ENCODE assay signal across 15 mouse cellular contexts in the genomic region with DNA sequence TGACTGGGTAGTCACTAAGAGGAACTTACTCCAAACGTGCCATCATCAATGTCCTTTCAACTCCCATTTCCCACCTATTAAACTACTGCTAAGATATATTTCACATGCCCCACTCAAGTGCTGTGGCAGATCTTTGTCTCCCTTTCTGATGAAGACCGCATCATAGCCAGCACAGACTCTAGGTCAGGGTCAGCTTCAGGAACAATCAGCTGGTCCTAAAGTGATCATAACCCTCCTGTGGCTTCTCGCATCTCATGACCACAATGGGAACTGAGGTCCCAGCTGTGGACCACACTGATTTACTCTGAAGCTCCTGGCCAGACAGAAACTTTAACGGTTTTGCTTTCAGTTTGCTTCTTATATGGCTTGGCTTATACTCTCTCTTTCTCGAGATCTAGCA.
DNase-seq lines count a peak whose midpoint lies in the region; ATAC-seq and TF ChIP-seq lines count a peak whose summit lies in the region.
"Had no signal": no experiment of that assay in that cellular context is flagged by ENCODE, and none has a peak within 500 bp of the region (broad histone marks: within the 10 kb centered on the region; RNA-seq: fewer than 3 reads in every experiment).

No protein-coding gene starts in this region.

- no peak for TF ChIP-seq POLR2A in embryonic fibroblast, embryonic 13.5 days (IDR thresholded peaks at IDR 0.05; ENCODE audit: low read depth, low read length)

- peak; percentile 55 to 85 for DNase-seq in adrenal gland, adult (ENCODE audit: inconsistent age in 2 of 2, low spot score in 1 of 2)
- no peak for DNase-seq in adrenal gland, postnatal 14 days
- peak; percentile 42 for DNase-seq in intestine, embryonic 14.5 days (ENCODE audit: low spot score)
- DNase-seq in left cerebral cortex, adult 18-20 months (ENCODE audit: low spot score in 2 of 2), result no peak
- no peak for DNase-seq in cerebellum, adult 9-11 months
- DNase-seq: cerebellum, adult 11-12 months; lung, adult 18-20 months; right cerebral cortex, postnatal 14 days; thymus, postnatal 36 days had no signal

- H3K27ac ChIP-seq in intestine, embryonic 14.5 days (ENCODE audit: low read depth), result no peak overlapping the region
- H3K27ac ChIP-seq in intestine, embryonic 16.5 days (ENCODE audit: low read length), result no peak overlapping the region
- 0 out of 2 replicates have a peak overlapping the region, but pooled peaks have one; percentile 7 for H3K27ac ChIP-seq in embryonic fibroblast, embryonic 13.5 days (ENCODE audit: insufficient read depth, low read length)
- no peak overlapping the region for H3K27ac ChIP-seq in stomach, embryonic 15.5 days
- H3K27ac ChIP-seq: hindbrain, embryonic 13.5 days had no signal

- no peak for TF ChIP-seq CTCF in embryonic fibroblast, embryonic 13.5 days (IDR thresholded peaks at IDR 0.05; ENCODE audit: borderline replicate concordance, insufficient read depth, low read length)

- H3K9ac ChIP-seq in intestine, embryonic 14.5 days (ENCODE audit: low read length), result no peak overlapping the region
- H3K9ac ChIP-seq in intestine, embryonic 16.5 days (ENCODE audit: low read depth, low read length), result no peak overlapping the region
- no peak overlapping the region for H3K9ac ChIP-seq in stomach, embryonic 15.5 days
- H3K9ac ChIP-seq: hindbrain, embryonic 13.5 days had no signal

- no peaks in the 10 kb centered on the region for H3K9me3 ChIP-seq in intestine, embryonic 14.5 days (ENCODE audit: control insufficient read depth, low read length)
- H3K9me3 ChIP-seq in intestine, embryonic 16.5 days (ENCODE audit: control insufficient read depth, low read length), result no peaks in the 10 kb centered on the region
- no peaks in the 10 kb centered on the region for H3K9me3 ChIP-seq in stomach, embryonic 15.5 days
- H3K9me3 ChIP-seq: hindbrain, embryonic 13.5 days had no signal

- no peak for ATAC-seq in intestine, embryonic 14.5 days (replicated peaks; ENCODE audit: low FRiP score, low TSS enrichment, low read depth)
- ATAC-seq in intestine, embryonic 16.5 days, result no peak
- no peak for ATAC-seq in stomach, embryonic 15.5 days (ENCODE audit: insufficient read depth, low FRiP score, low read depth)

- no peak overlapping the region for H3K4me3 ChIP-seq in intestine, embryonic 14.5 days (ENCODE audit: low read depth, low read length)
- H3K4me3 ChIP-seq in intestine, embryonic 16.5 days (ENCODE audit: low read length), result no peak overlapping the region
- no peak overlapping the region for H3K4me3 ChIP-seq in embryonic fibroblast, embryonic 13.5 days (ENCODE audit: insufficient read depth, low read length)
- no peak overlapping the region for H3K4me3 ChIP-seq in stomach, embryonic 15.5 days (replicated peaks)
- H3K4me3 ChIP-seq: erythroblast, embryonic 14.5 days; hindbrain, embryonic 13.5 days; left cerebral cortex, adult 2 months had no signal

- H3K36me3 ChIP-seq in intestine, embryonic 14.5 days (ENCODE audit: control insufficient read depth, insufficient read depth, low read length), result no peaks in the 10 kb centered on the region
- no peaks in the 10 kb centered on the region for H3K36me3 ChIP-seq in intestine, embryonic 16.5 days (ENCODE audit: control insufficient read depth, insufficient read depth, low read length)
- no peaks in the 10 kb centered on the region for H3K36me3 ChIP-seq in stomach, embryonic 15.5 days
- H3K36me3 ChIP-seq: hindbrain, embryonic 13.5 days had no signal

- no peaks in the 10 kb centered on the region for H3K27me3 ChIP-seq in intestine, embryonic 14.5 days (replicated peaks; ENCODE audit: control insufficient read depth, insufficient read depth, low read length)
- no peaks in the 10 kb centered on the region for H3K27me3 ChIP-seq in intestine, embryonic 16.5 days (replicated peaks; ENCODE audit: control insufficient read depth, insufficient read depth, low read length)
- no peaks in the 10 kb centered on the region for H3K27me3 ChIP-seq in stomach, embryonic 15.5 days (replicated peaks)
- H3K27me3 ChIP-seq: hindbrain, embryonic 13.5 days had no signal

- no peak overlapping the region for H3K4me2 ChIP-seq in intestine, embryonic 14.5 days (ENCODE audit: low read length)
- no peak overlapping the region for H3K4me2 ChIP-seq in intestine, embryonic 16.5 days (ENCODE audit: low read depth, low read length)
- peak overlapping the region; percentile 23; the same call in 1 of the 2 replicates for H3K4me2 ChIP-seq in stomach, embryonic 15.5 days
- H3K4me2 ChIP-seq: hindbrain, embryonic 13.5 days had no signal

- WGBS in intestine, embryonic 14.5 days, result 62% methylated on average over 5 of the region's 5 CpGs
- 67% methylated on average over 5 of the region's 5 CpGs for WGBS in intestine, embryonic 16.5 days
- 62% methylated on average over 5 of the region's 5 CpGs for whole genome bisulfite sequencing in stomach, embryonic 15.5 days

- peaks cover 12% of the 10 kb centered on the region for H3K4me1 ChIP-seq in intestine, embryonic 14.5 days (replicated peaks; ENCODE audit: control insufficient read depth, insufficient read depth, low read length)
- peaks cover 17% of the 10 kb centered on the region for H3K4me1 ChIP-seq in intestine, embryonic 16.5 days (ENCODE audit: control insufficient read depth, insufficient read depth, low read length)
- H3K4me1 ChIP-seq in embryonic fibroblast, embryonic 13.5 days (ENCODE audit: control insufficient read depth, insufficient read depth, low read length), result peaks cover 34% of the 10 kb centered on the region
- peaks cover 14% of the 10 kb centered on the region for H3K4me1 ChIP-seq in stomach, embryonic 15.5 days

Comparison
In these comparisons a context has a peak if more than half of its experiments do, and no peak if none do; other contexts are left out.
1. DNase-seq: peak in adrenal gland, adult (2 of 2) and intestine, embryonic 14.5 days (single experiment); none in adrenal gland, postnatal 14 days (single experiment), left cerebral cortex, adult 18-20 months (0 of 2) and cerebellum, adult 9-11 months (single experiment).